Mouse (Mus musculus) bone marrow, adult 2 months (tissue): ENCODE results near the gene Rnf5. TPM values are rescaled to one million over a fixed set of nuclear protein-coding genes. Genes with fewer than 3 reads are reported as not detected.

Experiments
- H3K27ac ChIP-seq: fragments of 200-500 bp; 2 replicates; pipeline ENCODE4 v1.5.1; 2012; ENCODE audit warnings: low read depth, mild to moderate bottlenecking, control low read depth, inconsistent platforms, low read length; ENCODE audit not compliant: control insufficient read depth, poor library complexity, insufficient read depth
- H3K4me1 ChIP-seq: fragments of 200-500 bp; 2 replicates; pipeline ENCODE4 v1.6.1; 2011; ENCODE audit warnings: low read length; ENCODE audit not compliant: control insufficient read depth, insufficient read depth
- H3K4me3 ChIP-seq: fragments of 200-500 bp; replicated peaks from 2 replicates; pipeline ENCODE3; 2011; ENCODE audit warnings: mild to moderate bottlenecking, low read depth, low read length, control low read depth; ENCODE audit not compliant: control insufficient read depth
- CTCF ChIP-seq: fragments of 200-500 bp; IDR thresholded peaks from 2 replicates; pipeline ENCODE4 v1.5.1; 2011; ENCODE audit warnings: low read length, control low read depth; ENCODE audit not compliant: control insufficient read depth, insufficient read depth
- POLR2A ChIP-seq: fragments of 200-500 bp; IDR thresholded peaks from 2 replicates; pipeline ENCODE4 v1.6.1; 2011; ENCODE audit warnings: low read depth, mild to moderate bottlenecking, control low read depth, low read length, borderline replicate concordance; ENCODE audit not compliant: control insufficient read depth
- WGBS: fragments of 180-500 bp; shearing (Covaris S2); methylation state at CpG from one replicate; pipeline ENCODE4 v1.1.7; 2018; 5-methylcytosine and 5-hydroxymethylcytosine counted together
- polyA plus RNA-seq: library from polyadenylated mRNA; stranded (reverse); fragments of >200 nt; gene quantifications from 2 replicates; pipeline ENCODE4 v1.2.4, GENCODE M21; 2011; ENCODE audit warnings: low replicate concordance; ENCODE audit not compliant: missing spikeins, insufficient read depth, insufficient read length

The Rnf5 gene
- polyA plus RNA-seq, 1 experiment: 42.3 TPM

- no peak overlapping the region for H3K27ac ChIP-seq
- no peaks in the 10 kb centered on the region for H3K4me1 ChIP-seq
- 84% methylated on average over 9 of the region's 9 CpGs for WGBS
- TF ChIP-seq POLR2A (no peak), CTCF (no peak)
- H3K4me3 ChIP-seq: no peak overlapping the region
Observed at GRCm38 (mm10) chr17:34623161-34623560, 19.7 kb upstream of the Rnf5 start.

- H3K4me3 ChIP-seq: no peak overlapping the region
- no peak overlapping the region for H3K27ac ChIP-seq
- H3K4me1 ChIP-seq: no peaks in the 10 kb centered on the region
- WGBS: 89% methylated on average over 8 of the region's 8 CpGs
- TF ChIP-seq CTCF (no peak), POLR2A (no peak)
Observed at GRCm38 (mm10) chr17:34621006-34621405, 17.5 kb upstream of the Rnf5 start.

GRCm38 (mm10) chr17:34618999-34619398 is 15.5 kb upstream of the Rnf5 start:
- no peaks in the 10 kb centered on the region for H3K4me1 ChIP-seq
- TF ChIP-seq POLR2A (no peak), CTCF (peak; percentile 75)
- no peak overlapping the region for H3K27ac ChIP-seq
- H3K4me3 ChIP-seq: no peak overlapping the region
- 9% methylated on average over 6 of the region's 6 CpGs for WGBS

GRCm38 (mm10) chr17:34615871-34616270 is 12.4 kb upstream of the Rnf5 start, which contains the start of gene Egfl8:
TSS of gene Egfl8 (minus strand) at chr17:34615971.
- WGBS: 79% methylated on average over 6 of the region's 6 CpGs
- no peak for TF ChIP-seq CTCF
- no peak for TF ChIP-seq POLR2A
- H3K4me1 ChIP-seq: no peaks in the 10 kb centered on the region; the same call in 1 of the 2 replicates
- no peak within 1 kb of the TSS for H3K27ac ChIP-seq
- H3K4me3 ChIP-seq: no peak within 1 kb of the TSS

GRCm38 (mm10) chr17:34613830-34614229 is 10.3 kb upstream of the Rnf5 start:
- no peak for TF ChIP-seq POLR2A
- no peak for TF ChIP-seq CTCF
- no peak overlapping the region for H3K4me3 ChIP-seq
- no peak overlapping the region for H3K27ac ChIP-seq
- H3K4me1 ChIP-seq: peaks cover 2% of the 10 kb centered on the region; the same call in 1 of the 2 replicates
- WGBS: 84% methylated on average over 10 of the region's 10 CpGs

- whole genome bisulfite sequencing: 57% methylated on average over 11 of the region's 11 CpGs
- H3K27ac ChIP-seq: no peak overlapping the region
- TF ChIP-seq POLR2A (no peak), CTCF (no peak)
Observed at GRCm38 (mm10) chr17:34613054-34613645, 9.7 kb upstream of the Rnf5 start.

GRCm38 (mm10) chr17:34611050-34611449 is 7.6 kb upstream of the Rnf5 start:
- TF ChIP-seq CTCF (no peak), POLR2A (0 out of 2 replicates have a peak, but pooled peaks have one; percentile 22)
- no peak overlapping the region for H3K4me3 ChIP-seq
- H3K27ac ChIP-seq: no peak overlapping the region
- peaks cover 8% of the 10 kb centered on the region; the same call in 1 of the 2 replicates for H3K4me1 ChIP-seq
- WGBS: 91% methylated on average over 8 of the region's 8 CpGs

More at GRCm38 (mm10) chr17:34613054-34613645, 9.7 kb upstream of the Rnf5 start:
- Histone ChIP-seq H3K4me3 (no peak overlapping the region), H3K4me1 (peaks cover 2% of the 10 kb centered on the region; the same call in 1 of the 2 replicates)

GRCm38 (mm10) chr17:34607997-34608396 is 4.5 kb upstream of the Rnf5 start:
- Histone ChIP-seq H3K27ac (no peak overlapping the region), H3K4me3 (no peak overlapping the region), H3K4me1 (peaks cover 8% of the 10 kb centered on the region; the same call in 1 of the 2 replicates)
- TF ChIP-seq CTCF (no peak), POLR2A (no peak)
- WGBS: 64% methylated on average over 7 of the region's 7 CpGs
